Mouse (Mus musculus) granulocyte monocyte progenitor cell, adult 5-6 weeks (primary cell): Measurements from ENCODE around the gene Krt33a. TPM values are rescaled to one million over a fixed set of nuclear protein-coding genes. Genes with fewer than 3 reads are reported as not detected.

ENCODE experiments used
- ATAC-seq: replicated peaks from 2 replicates; pipeline ENCODE4 v1.8.0; 2016; ENCODE audit warnings: mild to moderate bottlenecking, moderate TSS enrichment, inconsistent platforms; ENCODE audit not compliant: poor library complexity, severe bottlenecking
- total RNA-seq, 2 experiments: library from RNA; stranded (forward) in 1 of 2; stranded (reverse) in 1 of 2; fragments of 200-712, 200-1000 nt in 1 of 2; fragments of >200 nt in 1 of 2; fragmentation: Nextera tagmentation in 1 of 2; gene quantifications; 2 replicates each; pipeline ENCODE4 v1.2.3; 2014 to 2017

Gene Krt33a
- total RNA-seq (2014; fragmentation: Nextera tagmentation) (not detected in 2 replicates), total RNA-seq (2017) (not detected in 2 replicates)

DNA sequence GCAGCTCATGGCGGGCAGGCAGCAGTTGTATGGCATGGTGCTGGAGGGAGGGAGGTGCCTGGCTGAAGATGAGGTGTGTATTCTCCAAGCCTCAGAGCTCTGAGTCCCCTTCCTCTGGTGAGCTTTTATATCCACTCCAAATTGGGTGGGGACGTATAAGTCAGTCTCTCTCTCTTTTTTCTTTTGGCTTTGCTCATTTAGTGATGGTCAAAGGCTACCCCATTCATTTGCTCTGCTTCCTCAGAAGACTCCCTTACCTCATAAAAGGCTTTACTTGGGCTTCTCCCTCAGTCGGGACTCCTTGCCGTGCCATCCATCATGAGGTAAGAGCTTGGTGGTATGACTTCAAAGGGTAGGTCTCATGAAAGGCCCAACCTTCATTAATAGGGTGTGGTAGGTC lies at the start of gene Krt33a:
Gene Krt33a (minus strand): TSS at position 101 of the 400 bp plus-strand sequence.
- ATAC-seq: no peak

DNA sequence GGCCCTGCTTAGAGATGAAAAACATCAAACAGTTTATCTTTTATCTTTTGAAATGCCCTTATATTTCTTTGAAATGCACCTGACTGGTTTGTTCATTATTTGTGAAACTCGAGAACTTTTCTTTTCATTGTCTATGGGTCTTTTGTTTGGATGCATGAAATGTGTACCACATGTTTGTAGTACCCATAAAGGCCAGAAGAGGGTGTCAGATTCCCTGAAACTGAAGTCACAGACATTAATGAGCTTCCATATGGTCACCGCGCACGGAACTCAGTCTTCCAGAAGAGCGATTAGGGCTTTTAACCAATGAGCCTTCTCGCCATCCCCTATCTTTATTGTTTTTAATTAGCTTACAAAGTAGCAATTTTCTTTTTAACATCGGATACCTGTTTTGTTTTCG lies 42.9 kb upstream of the Krt33a start:
- ATAC-seq: no peak

DNA sequence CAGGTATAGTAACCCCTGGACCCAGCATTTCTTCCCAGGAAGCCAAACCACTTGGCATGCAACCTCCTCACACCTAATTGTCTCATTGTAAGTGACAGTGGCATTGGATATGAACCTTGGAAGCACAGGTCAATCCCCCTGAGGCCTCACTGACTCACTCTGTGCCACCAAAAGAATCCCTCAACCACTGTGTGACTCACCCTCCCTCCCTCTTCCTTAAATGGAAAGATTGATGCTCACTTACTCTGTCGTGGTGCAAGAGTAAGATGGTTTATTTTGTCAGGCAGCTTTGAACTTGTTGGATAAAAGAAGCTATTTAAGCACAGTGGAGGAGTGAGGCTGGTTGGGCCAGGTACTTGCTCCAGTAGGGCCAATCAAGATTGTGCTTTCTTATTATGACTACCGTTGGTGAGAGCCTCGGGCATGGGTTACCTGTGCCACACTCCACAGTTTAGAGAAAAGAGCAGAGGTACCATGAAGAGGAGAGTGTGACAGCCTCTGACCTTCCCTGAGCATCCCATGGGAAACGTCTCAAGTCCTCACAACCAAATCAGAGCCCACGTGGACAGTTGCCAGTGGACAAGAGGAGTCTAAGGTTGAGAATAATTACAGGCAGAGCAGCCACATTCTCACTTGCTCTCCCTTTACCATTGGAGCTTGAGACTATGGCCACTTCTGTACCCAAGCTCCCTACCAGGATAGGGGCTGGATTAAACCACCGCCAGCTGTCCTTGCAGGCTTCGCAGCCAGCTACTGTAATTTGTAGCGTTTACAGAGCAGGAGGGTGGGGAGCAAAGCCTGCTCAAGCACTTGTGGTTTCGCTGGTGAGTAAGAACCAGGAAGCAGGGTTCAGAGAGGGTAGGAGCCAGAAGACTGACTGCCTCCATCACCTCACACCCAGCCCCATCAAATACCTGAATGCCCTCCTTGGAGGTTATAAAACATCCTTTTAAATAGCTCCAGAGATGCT lies 40.0 kb upstream of the Krt33a start:
- no peak for ATAC-seq

DNA sequence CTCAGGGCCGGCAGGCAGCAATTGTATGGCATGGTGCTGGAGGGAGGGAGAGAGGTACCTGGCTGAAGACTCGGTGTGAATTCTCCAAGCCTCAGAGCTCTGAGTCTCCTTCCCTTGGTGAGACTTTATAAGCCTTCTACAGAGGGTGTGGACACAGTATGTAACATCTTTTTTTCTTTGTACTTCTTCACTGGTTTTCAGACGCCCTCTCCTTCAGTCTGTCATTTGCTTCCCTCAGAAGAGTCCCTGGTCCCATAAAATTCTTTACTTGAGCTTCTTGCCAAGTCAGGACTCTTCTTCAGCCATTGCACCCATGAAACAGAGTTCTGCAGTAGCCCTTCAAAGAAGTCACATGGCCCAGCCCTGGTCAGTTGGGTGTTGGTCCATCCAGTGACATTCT lies 34.4 kb upstream of the Krt33a start, which contains the start of gene Krt31:
Gene Krt31 (minus strand): TSS at position 101 of the 400 bp plus-strand sequence.
- no peak for ATAC-seq

DNA sequence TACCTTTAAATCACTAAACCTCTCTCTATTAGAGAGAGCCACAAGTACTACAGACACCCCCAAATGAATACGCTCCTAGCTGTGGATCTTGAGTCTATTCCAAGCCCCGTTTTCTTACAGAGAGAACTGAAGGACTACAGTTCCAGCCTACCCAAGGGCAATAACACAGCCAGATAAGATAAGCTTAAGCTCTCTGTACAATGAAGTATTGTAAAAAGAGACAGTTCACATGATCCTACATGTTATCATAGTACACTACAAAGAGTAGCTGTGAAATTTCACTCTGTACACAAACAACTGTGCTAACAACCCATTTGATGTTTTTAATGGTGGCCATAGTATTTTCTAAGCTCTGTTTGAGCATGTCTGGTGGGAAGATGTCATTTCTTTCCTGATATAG lies 31.2 kb upstream of the Krt33a start:
- no peak for ATAC-seq

DNA sequence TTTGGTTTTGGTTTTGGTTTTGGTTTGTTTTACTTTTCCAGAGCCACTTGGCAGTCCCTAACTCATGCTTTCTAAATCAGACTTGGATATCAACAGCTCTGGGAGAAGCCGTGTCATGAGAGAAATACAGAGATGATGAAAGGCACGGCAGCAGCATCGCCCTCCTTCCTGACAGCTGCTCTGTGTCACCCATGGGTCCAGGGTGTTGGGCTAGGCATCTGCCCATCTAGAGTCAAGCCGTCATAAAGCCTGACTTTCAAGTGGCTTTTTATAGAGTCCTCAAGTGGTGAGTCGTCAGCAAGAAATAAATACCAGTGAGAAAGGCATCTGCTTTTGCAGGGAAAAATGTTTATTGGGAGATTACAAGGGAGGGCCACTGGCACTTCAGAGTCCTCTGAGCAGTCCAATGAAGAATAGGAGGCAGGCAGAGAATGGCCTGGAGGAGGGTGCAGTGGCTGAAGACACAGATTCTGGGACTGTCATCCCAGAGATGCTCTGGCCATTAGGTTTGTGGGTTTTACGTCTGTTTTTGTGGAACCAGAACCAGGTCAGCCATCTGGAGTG lies 30.4 kb upstream of the Krt33a start:
- no peak for ATAC-seq

DNA sequence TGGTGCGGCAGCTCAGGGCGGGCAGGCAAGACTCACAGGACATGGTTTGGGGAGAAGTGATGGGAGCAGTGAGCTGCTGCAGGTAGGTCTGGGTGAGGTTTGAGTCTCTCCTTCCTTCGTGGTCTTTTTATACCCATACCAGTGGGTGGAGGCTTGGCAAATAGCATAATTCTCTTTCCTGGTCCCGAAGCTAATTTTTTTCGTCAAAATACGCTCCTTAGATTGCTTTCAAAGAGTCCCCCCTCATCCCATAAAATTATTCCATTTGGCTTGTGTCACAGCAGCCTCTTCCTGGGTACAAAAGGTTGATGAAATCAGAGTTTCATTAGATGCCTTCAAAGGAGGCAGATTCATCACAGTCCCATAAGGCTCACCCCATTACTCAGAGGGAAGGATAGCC lies 25.4 kb upstream of the Krt33a start, which contains the start of gene Krt34:
Gene Krt34 (minus strand): TSS at position 101 of the 400 bp plus-strand sequence.
- no peak for ATAC-seq

DNA sequence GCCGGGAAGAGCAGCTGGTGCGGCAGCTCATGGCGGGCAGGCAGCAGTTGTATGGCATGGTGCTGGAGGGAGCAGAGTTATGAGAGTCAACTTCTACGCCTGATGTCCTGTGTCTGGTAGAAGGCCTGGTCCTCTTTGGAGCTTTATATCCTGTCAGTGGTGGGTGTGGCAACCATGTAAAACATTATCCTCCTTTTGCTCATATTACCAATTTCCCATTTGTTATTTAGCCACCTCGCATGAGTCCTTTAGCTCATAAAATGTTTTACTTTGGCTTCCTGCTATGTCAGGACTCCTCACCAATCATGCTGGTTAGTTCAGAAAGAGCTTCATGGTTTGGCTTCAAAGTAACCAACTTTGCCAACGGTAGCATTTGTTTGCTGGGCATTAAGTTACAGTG lies 13.8 kb upstream of the Krt33a start, which contains the start of gene Krt33b:
Gene Krt33b (minus strand): TSS at position 101 of the 400 bp plus-strand sequence.
- ATAC-seq: no peak

DNA sequence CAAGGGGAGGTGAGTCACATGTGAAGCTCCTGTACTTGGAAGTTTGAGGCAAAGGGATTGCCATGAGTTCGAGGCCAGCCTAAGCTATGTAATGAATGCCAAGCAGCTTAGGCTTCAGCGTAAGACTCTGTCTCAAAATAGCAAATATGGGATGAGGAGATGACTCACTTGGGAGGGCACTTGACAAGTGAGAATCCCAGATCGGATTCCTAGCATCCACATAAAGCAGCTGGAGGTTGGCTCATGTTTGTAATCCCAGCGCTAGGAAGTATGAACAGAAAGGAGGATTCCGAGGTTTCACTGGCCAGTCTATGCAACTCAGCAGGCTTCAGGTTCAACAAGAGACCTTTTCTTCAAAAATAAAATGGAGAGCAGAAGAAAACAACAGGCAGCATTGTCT lies 5.4 kb upstream of the Krt33a start:
- ATAC-seq: no peak

DNA sequence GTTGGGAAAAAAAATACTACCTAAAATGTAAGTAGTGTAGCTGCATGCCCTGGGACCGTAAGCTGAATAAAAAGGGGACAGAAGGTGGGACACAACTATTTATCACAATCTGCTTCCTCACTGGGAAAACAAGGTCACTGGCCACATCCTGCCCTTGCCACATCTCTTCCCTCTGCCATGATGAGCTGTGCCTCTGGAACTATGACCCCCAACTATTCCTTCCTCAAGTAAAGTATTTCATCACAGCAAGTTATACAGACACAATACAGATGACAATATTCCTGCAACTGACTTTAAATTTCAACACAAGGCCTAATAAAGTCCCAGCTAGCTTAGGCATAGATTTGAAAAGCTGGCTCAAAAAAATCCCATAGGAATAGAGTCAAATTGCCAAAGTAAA lies 3.5 kb upstream of the Krt33a start:
- no peak for ATAC-seq

DNA sequence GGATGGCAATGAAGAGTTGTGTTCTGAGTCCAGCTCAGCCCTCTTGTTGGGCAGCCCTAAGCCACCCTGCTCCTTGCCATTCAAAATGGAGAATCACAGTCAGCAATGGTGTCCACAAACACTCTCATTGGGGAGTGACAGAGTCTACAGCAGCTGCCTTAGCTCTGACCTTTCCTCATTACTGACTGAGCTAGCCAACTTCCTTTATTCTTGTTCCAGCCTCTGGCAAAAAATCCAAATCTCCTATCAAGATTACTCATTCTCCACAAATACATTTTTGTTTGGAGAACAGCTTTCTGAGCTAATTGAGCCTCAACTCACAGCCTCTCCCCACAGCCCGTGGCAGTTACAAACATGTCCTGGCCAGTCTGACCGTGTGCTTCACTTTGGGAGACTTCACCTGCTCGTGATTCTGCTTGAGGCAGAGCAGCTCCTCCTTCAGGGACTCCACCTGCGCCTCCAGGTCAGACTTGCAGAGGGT lies 2.3 kb downstream of the Krt33a start:
- no peak for ATAC-seq

DNA sequence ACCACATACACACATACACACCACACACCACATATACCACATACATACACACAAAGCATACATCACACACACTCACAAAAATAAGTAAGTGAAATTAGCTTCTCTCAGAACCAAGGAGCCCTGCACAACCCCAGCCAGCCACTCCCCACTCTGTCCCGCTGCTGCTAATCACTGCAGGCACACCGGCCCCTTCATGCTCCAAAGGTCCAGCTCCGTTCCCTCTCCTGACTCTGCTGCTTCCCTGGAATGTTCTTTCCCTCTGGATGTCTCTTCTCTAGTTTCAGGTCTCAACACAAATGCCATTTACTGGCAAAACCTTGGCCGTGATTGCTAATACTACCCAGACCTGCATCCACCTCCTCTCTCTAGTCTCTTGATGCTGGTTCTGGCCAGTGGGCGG lies 5.3 kb downstream of the Krt33a start:
- no peak for ATAC-seq

DNA sequence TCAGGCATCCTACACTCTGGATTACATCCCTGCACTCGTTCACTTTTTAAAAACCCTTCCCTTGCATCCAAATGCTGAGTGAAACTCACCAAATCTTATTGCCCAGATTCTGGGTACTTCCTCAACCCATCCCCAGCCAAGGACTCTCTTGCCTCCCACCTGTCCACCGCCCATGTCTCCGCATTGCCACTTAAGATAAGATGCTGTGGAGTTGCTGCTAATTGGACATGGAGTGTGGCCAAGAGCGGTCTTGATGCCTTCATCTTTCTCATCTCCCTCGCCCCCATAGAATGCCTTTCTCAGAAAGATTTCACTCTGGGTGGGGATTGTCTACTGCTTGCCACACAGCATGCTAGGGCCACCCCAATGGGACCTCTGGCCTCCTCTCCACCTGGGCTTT lies 7.7 kb downstream of the Krt33a start:
- no peak for ATAC-seq

DNA sequence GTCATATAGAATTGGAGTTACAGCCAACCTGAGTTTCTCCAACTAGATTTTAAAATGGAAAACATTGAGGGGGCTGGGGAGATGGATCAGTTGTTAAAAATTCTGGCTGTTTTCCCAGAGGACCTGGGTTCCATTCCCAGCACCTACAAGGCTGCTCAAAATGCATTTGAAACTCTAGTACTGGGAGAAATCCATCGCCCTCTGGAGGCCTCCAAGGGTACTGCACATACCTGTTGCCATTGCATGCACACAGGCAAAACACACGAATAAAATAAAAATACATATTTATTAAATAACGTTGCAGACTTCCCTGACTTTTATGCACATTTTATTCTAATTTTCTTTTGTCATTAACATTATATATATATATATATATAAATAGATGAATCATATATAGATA lies 9.4 kb downstream of the Krt33a start:
- no peak for ATAC-seq

DNA sequence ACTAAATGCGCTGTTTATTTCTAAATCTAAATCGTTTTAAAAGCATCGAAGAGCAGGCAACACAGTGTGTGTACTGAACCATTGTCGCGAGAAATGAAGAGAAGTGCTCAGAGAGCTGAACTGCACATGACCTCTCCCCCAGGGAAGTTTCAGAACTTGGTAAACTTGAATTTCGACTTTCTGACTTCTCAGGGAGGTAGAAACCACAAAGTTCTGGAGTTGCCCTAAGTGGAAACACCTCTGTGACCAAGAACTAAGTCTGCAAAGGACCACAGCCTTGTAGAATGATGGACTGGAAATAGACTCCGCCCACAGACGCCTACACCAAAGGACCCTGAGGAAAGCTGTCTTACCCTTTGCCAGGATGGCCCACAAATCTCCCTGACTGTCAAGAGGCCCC lies 10.1 kb downstream of the Krt33a start:
- no peak for ATAC-seq

DNA sequence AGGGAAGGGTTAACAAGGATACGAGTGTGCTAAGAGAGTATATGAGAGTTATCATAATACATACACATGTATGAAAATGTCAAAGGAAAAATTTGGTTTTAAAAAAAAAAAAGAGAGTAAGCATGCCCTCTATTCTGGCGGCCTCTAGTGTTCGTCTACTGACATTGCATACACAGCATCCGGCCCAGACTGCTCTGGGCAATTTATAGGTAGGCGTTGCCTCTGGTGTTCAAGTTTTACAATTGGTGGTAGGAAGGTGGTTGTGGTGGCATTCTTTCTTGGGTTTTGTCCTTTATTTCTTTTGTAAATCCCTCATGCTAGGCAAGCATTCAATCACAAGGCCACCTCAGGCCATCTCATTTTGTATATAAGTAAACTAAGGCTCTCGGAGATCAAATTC lies 11.2 kb downstream of the Krt33a start:
- peak; percentile 56; the same call in 1 of the 2 replicates for ATAC-seq

DNA sequence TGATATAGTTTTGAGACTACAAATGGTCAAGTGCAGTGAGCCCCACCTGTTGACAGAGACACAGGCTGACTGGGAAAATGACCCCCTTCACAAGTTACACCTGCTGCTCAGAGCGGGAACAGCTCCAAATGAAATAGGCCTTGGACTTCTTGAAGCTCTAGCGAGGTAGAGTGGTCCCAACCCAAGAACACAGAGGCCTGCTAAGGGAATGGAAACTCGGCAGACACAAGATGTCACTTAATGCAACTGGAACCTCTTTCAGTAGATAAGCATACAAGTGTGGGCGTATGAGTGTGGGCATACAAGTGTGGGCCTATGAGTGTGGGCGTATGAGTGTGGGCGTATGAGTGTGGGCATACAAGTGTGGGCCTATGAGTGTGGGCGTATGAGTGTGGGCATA lies 16.9 kb downstream of the Krt33a start:
- no peak for ATAC-seq

DNA sequence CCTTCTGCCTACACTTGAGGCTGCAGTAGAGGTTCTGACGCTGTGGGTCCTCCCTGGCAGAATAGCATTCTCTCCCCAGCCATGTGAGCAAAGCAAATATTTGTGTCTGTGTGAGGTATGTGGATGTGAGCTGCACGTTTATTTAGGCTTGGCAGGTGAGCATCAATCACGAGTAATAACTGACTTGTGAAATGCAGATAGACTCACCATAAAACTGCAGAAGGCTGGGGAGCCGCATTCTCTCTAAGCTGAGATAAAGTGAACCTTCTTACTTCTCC lies 21.7 kb downstream of the Krt33a start:
- ATAC-seq: no peak

DNA sequence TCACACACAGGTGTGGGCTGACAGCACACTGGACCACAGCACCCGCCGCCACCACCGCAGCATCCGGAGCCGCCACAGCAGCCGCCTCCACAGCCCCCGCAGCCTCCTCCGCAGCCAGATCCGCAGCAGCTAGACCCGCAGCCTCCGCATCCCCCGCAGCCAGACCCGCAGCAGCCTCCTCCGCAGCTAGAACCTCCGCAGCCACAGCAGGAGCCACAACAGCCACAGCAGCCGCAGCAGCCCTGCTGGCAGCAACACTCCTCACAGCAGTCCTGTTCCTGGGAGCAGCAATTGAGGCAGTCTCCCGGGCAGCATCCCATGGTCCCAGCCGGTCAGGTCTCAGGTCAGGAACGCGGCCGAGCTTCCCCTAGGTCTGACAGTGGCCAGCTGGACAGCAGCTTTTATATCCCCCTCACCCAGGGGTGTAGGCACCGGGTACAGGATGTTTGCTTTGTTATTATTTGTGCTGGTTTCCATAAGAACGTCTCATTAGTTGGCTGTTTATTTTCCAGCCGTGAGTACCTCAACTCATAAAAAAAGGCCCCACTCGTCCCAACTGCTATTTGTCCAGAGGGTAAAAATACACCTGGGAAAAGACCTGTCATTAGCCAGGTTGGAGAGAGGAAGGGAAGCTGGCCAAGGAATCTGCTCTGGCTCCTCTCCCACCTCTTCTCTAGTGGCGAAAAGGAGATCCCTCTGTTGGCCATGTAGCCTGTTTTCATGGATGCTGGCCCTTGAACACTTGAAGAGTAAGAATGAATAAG lies 22.2 kb downstream of the Krt33a start, which contains the start of gene Krtap17-1:
Gene Krtap17-1 (minus strand): TSS at position 375 of the 764 bp plus-strand sequence.
- ATAC-seq: no peak

DNA sequence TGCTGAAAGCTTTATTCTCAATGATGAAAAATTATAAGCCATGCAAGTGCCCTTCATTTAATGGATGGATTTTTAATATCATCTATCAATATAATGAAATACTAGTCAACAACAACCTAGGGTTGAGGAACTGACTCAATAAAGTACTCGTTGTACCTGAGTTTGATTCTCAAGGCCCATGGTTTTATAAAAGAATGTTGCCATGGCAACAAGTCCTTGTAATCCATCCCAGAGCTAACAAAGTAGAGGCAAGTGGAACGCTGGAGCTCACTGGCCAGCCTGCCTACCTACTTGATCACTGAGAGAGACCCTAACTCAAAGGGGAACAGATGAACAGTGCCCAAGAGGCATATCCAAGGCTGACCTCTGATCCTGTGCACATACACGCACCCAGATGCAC lies 25.4 kb downstream of the Krt33a start:
- ATAC-seq: no peak
